ENCODE assay signal across 11 mouse cellular contexts in genomic region chr5:51853456-51854124, GRCm38 (mm10).
DNase-seq lines count a peak whose midpoint lies in the region; ATAC-seq and TF ChIP-seq lines count a peak whose summit lies in the region.
"Had no signal": no experiment of that assay in that cellular context is flagged by ENCODE, and none has a peak within 500 bp of the region (broad histone marks: within the 10 kb centered on the region; RNA-seq: fewer than 3 reads in every experiment).

No protein-coding gene starts in this region.

- H3K9me3 ChIP-seq in forebrain, postnatal 0 days (ENCODE audit: low read length), result no peaks in the 10 kb centered on the region
- no peaks in the 10 kb centered on the region for H3K9me3 ChIP-seq in forebrain, embryonic 12.5 days
- H3K9me3 ChIP-seq in liver, embryonic 12.5 days (replicated peaks), result no peaks in the 10 kb centered on the region
- H3K9me3 ChIP-seq in liver, embryonic 11.5 days (ENCODE audit: control insufficient read depth, low read length), result no peaks in the 10 kb centered on the region
- no peaks in the 10 kb centered on the region for H3K9me3 ChIP-seq in intestine, embryonic 16.5 days (ENCODE audit: control insufficient read depth, low read length)
- no peaks in the 10 kb centered on the region for H3K9me3 ChIP-seq in stomach, embryonic 16.5 days (replicated peaks; ENCODE audit: control insufficient read depth, low read length)
- H3K9me3 ChIP-seq in midbrain, embryonic 11.5 days (ENCODE audit: control insufficient read depth, low read length), result no peaks in the 10 kb centered on the region
- H3K9me3 ChIP-seq: forebrain, embryonic 15.5 days had no signal

- no peak overlapping the region for H3K4me2 ChIP-seq in forebrain, postnatal 0 days (ENCODE audit: low read depth)
- H3K4me2 ChIP-seq in forebrain, embryonic 12.5 days, result no peak overlapping the region
- 0 out of 2 replicates have a peak overlapping the region, but pooled peaks have one; percentile 8 for H3K4me2 ChIP-seq in liver, embryonic 12.5 days
- H3K4me2 ChIP-seq in liver, embryonic 11.5 days, result no peak overlapping the region
- H3K4me2 ChIP-seq in intestine, embryonic 16.5 days (ENCODE audit: low read depth, low read length), result peak overlapping the region; percentile 32
- peak overlapping the region; percentile 35; the same call in 1 of the 2 replicates for H3K4me2 ChIP-seq in stomach, embryonic 16.5 days (ENCODE audit: low read depth, low read length)
- H3K4me2 ChIP-seq in midbrain, embryonic 11.5 days, result no peak overlapping the region
- H3K4me2 ChIP-seq: forebrain, embryonic 15.5 days had no signal

- no peaks in the 10 kb centered on the region for H3K36me3 ChIP-seq in forebrain, postnatal 0 days (ENCODE audit: insufficient read depth)
- no peaks in the 10 kb centered on the region for H3K36me3 ChIP-seq in forebrain, embryonic 12.5 days (replicated peaks)
- H3K36me3 ChIP-seq in liver, embryonic 12.5 days, result no peaks in the 10 kb centered on the region
- no peaks in the 10 kb centered on the region for H3K36me3 ChIP-seq in liver, embryonic 11.5 days (ENCODE audit: control insufficient read depth, insufficient read depth, low read length)
- H3K36me3 ChIP-seq in intestine, embryonic 16.5 days (ENCODE audit: control insufficient read depth, insufficient read depth, low read length), result no peaks in the 10 kb centered on the region
- H3K36me3 ChIP-seq in stomach, embryonic 16.5 days (ENCODE audit: control insufficient read depth, insufficient read depth, low read length), result no peaks in the 10 kb centered on the region
- H3K36me3 ChIP-seq in midbrain, embryonic 11.5 days (ENCODE audit: control insufficient read depth, insufficient read depth, low read length), result no peaks in the 10 kb centered on the region
- H3K36me3 ChIP-seq: forebrain, embryonic 15.5 days had no signal

- no peak overlapping the region for H3K27ac ChIP-seq in forebrain, postnatal 0 days (ENCODE audit: low read depth, low read length)
- H3K27ac ChIP-seq in forebrain, embryonic 12.5 days, result no peak overlapping the region
- no peak overlapping the region for H3K27ac ChIP-seq in liver, embryonic 12.5 days
- H3K27ac ChIP-seq in liver, embryonic 11.5 days (ENCODE audit: low read depth, low read length), result no peak overlapping the region
- no peak overlapping the region for H3K27ac ChIP-seq in intestine, embryonic 16.5 days (ENCODE audit: low read length)
- H3K27ac ChIP-seq in stomach, embryonic 16.5 days (ENCODE audit: low read length), result no peak overlapping the region
- no peak overlapping the region for H3K27ac ChIP-seq in midbrain, embryonic 11.5 days (ENCODE audit: low read depth, low read length)
- H3K27ac ChIP-seq: forebrain, embryonic 15.5 days had no signal

- DNase-seq in forebrain, postnatal 0 days, result no peak
- DNase-seq in liver, embryonic 11.5 days (ENCODE audit: low spot score), result no peak
- DNase-seq in T-cell, adult 2 months (ENCODE audit: low spot score), result no peak
- no peak for DNase-seq in midbrain, embryonic 11.5 days (ENCODE audit: low spot score, missing footprints)
- DNase-seq: kidney, adult 11 months; right cerebral cortex, postnatal 25 days had no signal

- no peaks in the 10 kb centered on the region for H3K4me1 ChIP-seq in forebrain, postnatal 0 days (ENCODE audit: insufficient read depth)
- H3K4me1 ChIP-seq in forebrain, embryonic 12.5 days, result no peaks in the 10 kb centered on the region
- 0 out of 2 replicates have a peak, but pooled peaks cover 7% of the 10 kb centered on the region for H3K4me1 ChIP-seq in liver, embryonic 12.5 days
- no peaks in the 10 kb centered on the region for H3K4me1 ChIP-seq in liver, embryonic 11.5 days (replicated peaks; ENCODE audit: control insufficient read depth, insufficient read depth, low read length)
- H3K4me1 ChIP-seq in intestine, embryonic 16.5 days (ENCODE audit: control insufficient read depth, insufficient read depth, low read length), result no peaks in the 10 kb centered on the region
- no peaks in the 10 kb centered on the region for H3K4me1 ChIP-seq in stomach, embryonic 16.5 days (ENCODE audit: control insufficient read depth, insufficient read depth, low read length)
- H3K4me1 ChIP-seq in midbrain, embryonic 11.5 days (ENCODE audit: control insufficient read depth, insufficient read depth, low read length), result no peaks in the 10 kb centered on the region
- H3K4me1 ChIP-seq: forebrain, embryonic 15.5 days had no signal

- H3K27me3 ChIP-seq in forebrain, postnatal 0 days (ENCODE audit: insufficient read depth, low read length), result no peaks in the 10 kb centered on the region
- no peaks in the 10 kb centered on the region for H3K27me3 ChIP-seq in forebrain, embryonic 12.5 days
- no peaks in the 10 kb centered on the region for H3K27me3 ChIP-seq in liver, embryonic 12.5 days (replicated peaks)
- H3K27me3 ChIP-seq in liver, embryonic 11.5 days (replicated peaks; ENCODE audit: control insufficient read depth, insufficient read depth, low read length), result no peaks in the 10 kb centered on the region
- no peaks in the 10 kb centered on the region for H3K27me3 ChIP-seq in intestine, embryonic 16.5 days (replicated peaks; ENCODE audit: control insufficient read depth, insufficient read depth, low read length)
- no peaks in the 10 kb centered on the region for H3K27me3 ChIP-seq in stomach, embryonic 16.5 days (ENCODE audit: control insufficient read depth, insufficient read depth, low read length)
- H3K27me3 ChIP-seq in midbrain, embryonic 11.5 days (ENCODE audit: control insufficient read depth, insufficient read depth, low read length), result no peaks in the 10 kb centered on the region
- H3K27me3 ChIP-seq: forebrain, embryonic 15.5 days had no signal

- TF ChIP-seq CTCF in forebrain, postnatal 0 days (IDR thresholded peaks at IDR 0.05; ENCODE audit: low read depth), result no peak

- H3K4me3 ChIP-seq in forebrain, postnatal 0 days (ENCODE audit: low read depth, low read length), result no peak overlapping the region
- H3K4me3 ChIP-seq in forebrain, embryonic 12.5 days (replicated peaks), result no peak overlapping the region
- no peak overlapping the region for H3K4me3 ChIP-seq in liver, embryonic 12.5 days
- H3K4me3 ChIP-seq in liver, embryonic 11.5 days (ENCODE audit: low read depth, low read length), result no peak overlapping the region
- peak overlapping the region; percentile 31 for H3K4me3 ChIP-seq in intestine, embryonic 16.5 days (ENCODE audit: low read length)
- H3K4me3 ChIP-seq in stomach, embryonic 16.5 days (replicated peaks; ENCODE audit: low read length), result peak overlapping the region; percentile 28
- H3K4me3 ChIP-seq in midbrain, embryonic 11.5 days (ENCODE audit: low read depth, low read length), result no peak overlapping the region
- H3K4me3 ChIP-seq: forebrain, embryonic 15.5 days had no signal

- ATAC-seq in forebrain, postnatal 0 days, result peak; percentile 56
- no peak for ATAC-seq in forebrain, embryonic 12.5 days (ENCODE audit: low FRiP score)
- no peak for ATAC-seq in liver, embryonic 12.5 days
- no peak for ATAC-seq in liver, embryonic 11.5 days (replicated peaks; ENCODE audit: low FRiP score)
- ATAC-seq in intestine, embryonic 16.5 days, result no peak
- no peak for ATAC-seq in stomach, embryonic 16.5 days (ENCODE audit: insufficient read depth, low FRiP score)
- ATAC-seq in midbrain, embryonic 11.5 days (ENCODE audit: low FRiP score), result no peak
- ATAC-seq: forebrain, embryonic 15.5 days had no signal

- WGBS in forebrain, postnatal 0 days, result 55% methylated on average over 9 of the region's 9 CpGs
- WGBS in forebrain, embryonic 12.5 days, result 67% methylated on average over 9 of the region's 9 CpGs
- 60% methylated on average over 9 of the region's 9 CpGs for WGBS in liver, embryonic 12.5 days (ENCODE audit: insufficient replicate concordance)
- WGBS in liver, embryonic 11.5 days, result 69% methylated on average over 9 of the region's 9 CpGs
- 44% methylated on average over 9 of the region's 9 CpGs for WGBS in intestine, embryonic 16.5 days
- WGBS in stomach, embryonic 16.5 days, result 54% methylated on average over 9 of the region's 9 CpGs
- 85% methylated on average over 9 of the region's 9 CpGs for WGBS in midbrain, embryonic 11.5 days

- no peak overlapping the region for H3K9ac ChIP-seq in forebrain, postnatal 0 days
- no peak overlapping the region for H3K9ac ChIP-seq in forebrain, embryonic 12.5 days
- no peak overlapping the region for H3K9ac ChIP-seq in liver, embryonic 12.5 days
- no peak overlapping the region for H3K9ac ChIP-seq in liver, embryonic 11.5 days (ENCODE audit: low read depth, low read length)
- H3K9ac ChIP-seq in intestine, embryonic 16.5 days (ENCODE audit: low read depth, low read length), result no peak overlapping the region
- H3K9ac ChIP-seq in stomach, embryonic 16.5 days (ENCODE audit: low read length), result no peak overlapping the region
- H3K9ac ChIP-seq in midbrain, embryonic 11.5 days (ENCODE audit: low read length), result no peak overlapping the region
- H3K9ac ChIP-seq: forebrain, embryonic 15.5 days had no signal

Comparison
In these comparisons a context has a peak if more than half of its experiments do, and no peak if none do; other contexts are left out.
1. H3K4me2 ChIP-seq: peak in liver, embryonic 12.5 days (single experiment), intestine, embryonic 16.5 days (single experiment) and stomach, embryonic 16.5 days (single experiment); none in forebrain, postnatal 0 days (single experiment), forebrain, embryonic 12.5 days (single experiment), liver, embryonic 11.5 days (single experiment) and midbrain, embryonic 11.5 days (single experiment).
2. H3K4me3 ChIP-seq: peak in intestine, embryonic 16.5 days (single experiment) and stomach, embryonic 16.5 days (single experiment); none in forebrain, postnatal 0 days (single experiment), forebrain, embryonic 12.5 days (single experiment), liver, embryonic 12.5 days (single experiment), liver, embryonic 11.5 days (single experiment) and midbrain, embryonic 11.5 days (single experiment).